8 mouse cellular contexts compared by ENCODE assay signal in the genomic region with DNA sequence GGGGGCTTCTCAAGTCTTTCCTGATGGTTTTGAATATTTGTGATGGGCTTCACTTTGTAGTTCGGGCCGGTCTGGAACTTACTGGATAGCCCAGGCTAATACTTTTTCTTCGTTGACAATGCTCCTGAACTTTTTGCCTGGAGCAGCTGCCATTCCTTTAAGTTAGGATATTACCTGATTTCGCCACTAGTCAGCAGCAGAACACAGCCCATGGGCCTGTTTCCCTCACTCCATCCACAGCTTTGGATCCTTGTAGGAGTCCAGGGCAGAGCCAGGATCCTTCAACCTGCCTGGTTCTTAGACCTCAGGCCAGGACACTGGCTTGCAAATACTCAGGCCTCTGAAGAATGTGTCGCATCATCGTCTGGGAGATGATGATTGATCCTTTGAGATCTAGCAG.
A peak's percentile ranks its signal among the peaks of the same experiment; 100 is the strongest.
DNase-seq lines count a peak whose midpoint lies in the region; TF ChIP-seq lines count a peak whose summit lies in the region.

No protein-coding gene starts in this region.

- intact Hi-C loops in gastrocnemius, postnatal 14 days (cut with DNase I; ENCODE audit: low total_unique reads) = no loop called here

- H3K27me3 ChIP-seq in kidney, adult 2 months (replicated peaks; ENCODE audit: control insufficient read depth, insufficient read depth, low read length) = no peaks in the 10 kb centered on the region
- no peaks in the 10 kb centered on the region for H3K27me3 ChIP-seq in midbrain, embryonic 10.5 days (ENCODE audit: low read depth, poor library complexity, severe bottlenecking)

- H3K9me3 ChIP-seq in midbrain, embryonic 10.5 days (replicated peaks) = no peaks in the 10 kb centered on the region

- TF ChIP-seq POLR2A in kidney, adult 2 months (IDR thresholded peaks at IDR 0.05; ENCODE audit: low read depth, low read length) = no peak

- no peak overlapping the region for H3K27ac ChIP-seq in kidney, adult 2 months (ENCODE audit: insufficient read depth, low read depth, low read length)
- H3K27ac ChIP-seq in midbrain, embryonic 10.5 days (replicated peaks) = no peak overlapping the region

- WGBS in kidney, adult 2 months = 35% methylated on average over 6 of the region's 6 CpGs
- WGBS in midbrain, embryonic 10.5 days = 49% methylated on average over 6 of the region's 6 CpGs

- no peaks in the 10 kb centered on the region for H3K36me3 ChIP-seq in kidney, adult 2 months (ENCODE audit: control insufficient read depth, insufficient read depth, low read length)
- H3K36me3 ChIP-seq in midbrain, embryonic 10.5 days = no peaks in the 10 kb centered on the region

- no peak overlapping the region for H3K4me3 ChIP-seq in kidney, adult 2 months (ENCODE audit: insufficient read depth, low read depth, low read length)
- H3K4me3 ChIP-seq in midbrain, embryonic 10.5 days = no peak overlapping the region

- TF ChIP-seq CTCF in kidney, adult 2 months (conservative IDR thresholded peaks at IDR 0.05; ENCODE audit: insufficient read depth, insufficient read length, low read depth, low read length) = peak; percentile 59; the same call in 1 of the 2 replicates

- peak; percentile 27 for DNase-seq in kidney, adult 2 months
- no peak for DNase-seq in kidney, postnatal 25 days
- DNase-seq in R1 (ENCODE audit: low read depth, low spot score) = peak; percentile 45
- DNase-seq in frontal cortex, postnatal 36 days (ENCODE audit: low spot score in 2 of 2) = peak; percentile 43 to 59
- DNase-seq in midbrain, embryonic 10.5 days (ENCODE audit: low spot score) = peak; percentile 42
- no peak for DNase-seq in gastrocnemius, postnatal 14 days
- no peak for DNase-seq in ovary, postnatal 10 days (ENCODE audit: low spot score)
- DNase-seq in ovary, adult 18-20 months (ENCODE audit: low spot score) = no peak

- H3K4me1 ChIP-seq in kidney, adult 2 months (ENCODE audit: control insufficient read depth, insufficient read depth, low read length) = no peaks in the 10 kb centered on the region
- peaks cover 9% of the 10 kb centered on the region for H3K4me1 ChIP-seq in midbrain, embryonic 10.5 days

Comparison
In these comparisons a context has a peak if more than half of its experiments do, and no peak if none do; other contexts are left out.
1. DNase-seq: peak in kidney, adult 2 months (single experiment), R1 (single experiment), frontal cortex, postnatal 36 days (2 of 2) and midbrain, embryonic 10.5 days (single experiment); none in kidney, postnatal 25 days (0 of 2), gastrocnemius, postnatal 14 days (single experiment), ovary, postnatal 10 days (single experiment) and ovary, adult 18-20 months (single experiment).